23 mouse cellular contexts compared by ENCODE assay signal in genomic region chr3:75276522-75276921, GRCm38 (mm10). TPM values are rescaled to one million over a fixed set of nuclear protein-coding genes. Genes with fewer than 3 reads are reported as not detected.
"Had no signal": no experiment of that assay in that cellular context is flagged by ENCODE, and none has a peak within 500 bp of the region (broad histone marks: within the 10 kb centered on the region; RNA-seq: fewer than 3 reads in every experiment).

No protein-coding gene starts in this region.

- H3K36me3 ChIP-seq: neural tube, embryonic 12.5 days; neural tube, embryonic 13.5 days; neural tube, embryonic 15.5 days; stomach, embryonic 15.5 days had no signal

- H3K4me2 ChIP-seq: neural tube, embryonic 12.5 days; neural tube, embryonic 13.5 days; neural tube, embryonic 15.5 days; stomach, embryonic 15.5 days had no signal

- H3K9me3 ChIP-seq: neural tube, embryonic 12.5 days; neural tube, embryonic 13.5 days; neural tube, embryonic 15.5 days; stomach, embryonic 15.5 days had no signal

- DNase-seq: retina, postnatal 1 day; right cerebral cortex, adult 18-20 months; right cerebral cortex, postnatal 14 days; right cerebral cortex, postnatal 25 days; right cerebral cortex, postnatal 4 days; spleen, adult 18-20 months; thymus, adult 2 months; thymus, postnatal 14 days; thymus, postnatal 25 days; thymus, postnatal 36 days; thymus, postnatal 4 days had no signal

- H3K27ac ChIP-seq: neural tube, embryonic 12.5 days; neural tube, embryonic 13.5 days; neural tube, embryonic 15.5 days; stomach, embryonic 15.5 days; stomach, postnatal 0 days had no signal

- H3K4me1 ChIP-seq: neural tube, embryonic 12.5 days; neural tube, embryonic 13.5 days; neural tube, embryonic 15.5 days; stomach, embryonic 15.5 days had no signal

- H3K27me3 ChIP-seq: neural tube, embryonic 12.5 days; neural tube, embryonic 13.5 days; neural tube, embryonic 15.5 days; stomach, embryonic 15.5 days had no signal

- H3K4me3 ChIP-seq: neural tube, embryonic 12.5 days; neural tube, embryonic 13.5 days; neural tube, embryonic 15.5 days; stomach, embryonic 15.5 days had no signal

- H3K9ac ChIP-seq: neural tube, embryonic 12.5 days; neural tube, embryonic 13.5 days; neural tube, embryonic 15.5 days; stomach, embryonic 15.5 days had no signal

RNA-seq across cellular contexts. Expression of gene Serpini2, which starts 6.6 kb away (rescaled TPM):
- total RNA-seq: neutrophil, adult 5-6 weeks had no signal
- polyA plus RNA-seq: neural tube, embryonic 11.5 days; neural tube, embryonic 12.5 days; neural tube, embryonic 13.5 days; neural tube, embryonic 14.5 days; neural tube, embryonic 15.5 days; small intestine, adult 2 months; stomach, embryonic 14.5 days; thymus, adult 2 months; thymus, postnatal 0 days; urinary bladder, adult 2 months had no signal
